28 mouse cellular contexts compared by ENCODE assay signal in the genomic region with DNA sequence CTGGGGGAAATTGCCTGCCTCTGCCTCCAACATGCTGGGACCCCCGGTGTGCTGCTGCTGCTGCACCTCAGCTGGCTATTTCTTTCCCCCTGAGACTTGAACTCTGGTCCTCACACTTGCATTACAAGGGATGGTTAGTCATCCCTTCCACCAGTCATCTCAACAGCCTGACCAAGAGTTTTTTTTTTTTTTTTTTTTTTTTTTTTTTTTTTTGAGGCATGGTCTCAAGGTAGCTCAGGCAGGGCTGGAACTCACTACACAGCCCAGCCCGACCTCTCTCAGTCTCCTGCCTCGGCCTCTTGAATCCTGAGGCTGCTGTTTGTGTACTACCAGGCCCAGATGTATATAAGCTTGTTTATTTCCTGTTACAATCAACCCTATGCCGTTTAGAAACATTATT. TPM values are rescaled to one million over a fixed set of nuclear protein-coding genes. Genes with fewer than 3 reads are reported as not detected.
"Had no signal": no experiment of that assay in that cellular context is flagged by ENCODE, and none has a peak within 500 bp of the region (broad histone marks: within the 10 kb centered on the region; RNA-seq: fewer than 3 reads in every experiment).

No protein-coding gene starts in this region.

- H3K36me3 ChIP-seq: heart, embryonic 10.5 days; heart, embryonic 12.5 days; hindbrain, embryonic 10.5 days; intestine, embryonic 15.5 days; limb, embryonic 10.5 days; limb, embryonic 12.5 days had no signal

- H3K27ac ChIP-seq: gastrocnemius, adult 2 months; heart, embryonic 10.5 days; hindbrain, embryonic 10.5 days; hindbrain, embryonic 12.5 days; hindbrain, embryonic 14.5 days; intestine, embryonic 15.5 days; limb, embryonic 10.5 days; limb, embryonic 12.5 days had no signal

- H3K4me3 ChIP-seq: gastrocnemius, adult 2 months; heart, embryonic 10.5 days; heart, embryonic 12.5 days; hindbrain, embryonic 10.5 days; hindbrain, embryonic 12.5 days; intestine, embryonic 15.5 days; limb, embryonic 10.5 days; limb, embryonic 12.5 days had no signal

- DNase-seq: gastrocnemius, adult 2 months; gastrocnemius, postnatal 10 days; gastrocnemius, postnatal 25 days; heart, adult 18-20 months; heart, postnatal 10 days; heart, postnatal 4 days; kidney, adult 18-20 months; kidney, adult 8-10 months; kidney, postnatal 10 days; kidney, postnatal 25 days; layer of hippocampus, adult 9-11 months; layer of hippocampus, postnatal 36 days; liver had no signal

- H3K4me2 ChIP-seq: heart, embryonic 12.5 days; hindbrain, embryonic 12.5 days; hindbrain, embryonic 14.5 days; intestine, embryonic 15.5 days; limb, embryonic 12.5 days; liver, embryonic 11.5 days had no signal

- ATAC-seq: hindbrain, embryonic 16.5 days; inflammation-experienced regulatory T-cells, adult 6 months; intestine, embryonic 15.5 days; intestine, postnatal 0 days had no signal

- H3K27me3 ChIP-seq: heart, embryonic 12.5 days; hindbrain, embryonic 12.5 days; intestine, embryonic 15.5 days; limb, embryonic 12.5 days had no signal

- H3K9ac ChIP-seq: heart, embryonic 12.5 days; hindbrain, embryonic 12.5 days; hindbrain, embryonic 14.5 days; intestine, embryonic 15.5 days; limb, embryonic 12.5 days had no signal

- H3K4me1 ChIP-seq: hindbrain, embryonic 12.5 days; limb, embryonic 12.5 days had no signal

- H3K9me3 ChIP-seq: heart, embryonic 10.5 days; hindbrain, embryonic 10.5 days; intestine, embryonic 15.5 days; limb, embryonic 10.5 days had no signal

RNA-seq across cellular contexts. Expression of a gene that starts 15.2 kb away (rescaled TPM):
- total RNA-seq: gastrocnemius, adult 2 months; gastrocnemius, postnatal 10 days; gastrocnemius, postnatal 25 days; granulocyte monocyte progenitor cell, adult 5-6 weeks; heart, adult 18-20 months; heart, adult 8-10 months; heart, postnatal 25 days had no signal
- polyA plus RNA-seq: inflammation-experienced regulatory T-cells, adult 6 months had no signal

RNA-seq across cellular contexts. Expression of a gene that starts 45.7 kb away (rescaled TPM):
- total RNA-seq: granulocyte monocyte progenitor cell, adult 5-6 weeks had no signal
